Mouse (Mus musculus) c-Kit-positive CD71-positive TER-119-positive erythroid progenitor cells, embryonic 14.5 days (primary cell): ENCODE results near the gene Ccr10.
A peak's percentile ranks its signal among the peaks of the same experiment; 100 is the strongest.

ENCODE experiments used
- DNase-seq: peaks from one replicate; pipeline ENCODE4 v3.0.0-alpha.2; 2013; ENCODE audit warnings: low spot score

The Ccr10 gene

GRCm38 (mm10) chr11:101188166-101188805 is 13.0 kb upstream of the Ccr10 start:
- DNase-seq = no peak

DNA sequence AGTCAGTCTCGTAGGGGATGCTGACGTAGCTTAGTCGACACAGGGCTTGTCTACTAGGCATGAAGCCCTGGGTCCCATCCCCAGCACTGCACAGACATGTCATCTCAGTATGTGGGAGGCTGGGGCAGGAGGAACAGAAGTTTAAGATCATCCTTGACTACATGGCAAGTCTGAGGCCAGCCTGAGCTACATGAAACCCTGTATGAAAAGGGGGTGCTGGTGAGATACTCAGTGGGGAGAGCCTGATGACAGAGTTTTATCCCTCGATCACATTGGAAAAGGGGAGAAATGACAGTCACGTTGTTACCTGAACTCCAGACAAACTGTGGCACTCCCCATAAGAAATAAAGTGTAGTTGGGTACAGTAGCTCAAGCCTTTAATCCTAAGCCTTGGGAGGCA is 12.3 kb upstream of the Ccr10 start:
- DNase-seq = no peak

- DNase-seq = no peak
Observed at GRCm38 (mm10) chr11:101186526-101187247, 11.4 kb upstream of the Ccr10 start.

DNA sequence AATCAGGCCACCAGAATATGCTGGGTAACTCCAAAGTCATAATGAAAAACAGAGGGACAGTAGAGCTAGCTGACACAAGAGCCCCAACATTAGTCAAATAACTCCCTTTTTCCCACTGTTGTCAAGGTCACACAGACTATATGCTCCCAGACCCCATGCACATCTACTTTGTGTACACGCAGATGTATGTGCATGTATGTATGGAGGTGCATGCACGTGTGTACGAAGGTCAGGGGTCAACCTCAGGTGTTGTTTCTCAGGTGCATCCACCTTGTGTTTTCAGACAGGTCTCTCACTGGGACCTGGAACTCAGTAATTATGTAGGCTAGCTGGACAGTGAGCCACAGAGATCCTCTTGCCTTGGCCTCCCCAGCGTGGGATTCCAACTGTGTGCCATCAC is 10.2 kb upstream of the Ccr10 start:
- no peak for DNase-seq

DNA sequence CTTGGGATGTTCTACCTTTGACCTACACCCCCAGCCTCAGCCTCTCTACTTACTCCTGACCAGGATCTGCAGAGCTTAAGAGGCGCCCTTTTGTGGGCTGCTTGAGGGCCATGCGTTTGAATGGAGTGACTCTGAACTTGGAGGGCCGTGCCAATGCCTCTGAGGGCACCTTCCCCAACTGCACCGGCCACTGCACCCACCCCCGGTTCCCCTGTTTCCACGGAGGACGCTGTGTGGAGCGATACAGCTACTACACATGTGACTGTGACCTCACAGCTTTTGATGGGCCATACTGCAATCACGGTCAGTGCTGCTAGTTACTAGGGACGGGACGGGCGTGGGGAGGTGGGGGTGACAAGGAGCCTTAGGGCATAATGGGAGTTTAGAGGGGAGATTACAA is 9.7 kb upstream of the Ccr10 start:
- no peak for DNase-seq

- DNase-seq = no peak
Observed at GRCm38 (mm10) chr11:101182771-101183517, 7.7 kb upstream of the Ccr10 start.

- no peak for DNase-seq
Observed at GRCm38 (mm10) chr11:101181961-101182360, 6.7 kb upstream of the Ccr10 start.

GRCm38 (mm10) chr11:101180846-101181740 is 5.8 kb upstream of the Ccr10 start:
- DNase-seq = peak; percentile 59

DNA sequence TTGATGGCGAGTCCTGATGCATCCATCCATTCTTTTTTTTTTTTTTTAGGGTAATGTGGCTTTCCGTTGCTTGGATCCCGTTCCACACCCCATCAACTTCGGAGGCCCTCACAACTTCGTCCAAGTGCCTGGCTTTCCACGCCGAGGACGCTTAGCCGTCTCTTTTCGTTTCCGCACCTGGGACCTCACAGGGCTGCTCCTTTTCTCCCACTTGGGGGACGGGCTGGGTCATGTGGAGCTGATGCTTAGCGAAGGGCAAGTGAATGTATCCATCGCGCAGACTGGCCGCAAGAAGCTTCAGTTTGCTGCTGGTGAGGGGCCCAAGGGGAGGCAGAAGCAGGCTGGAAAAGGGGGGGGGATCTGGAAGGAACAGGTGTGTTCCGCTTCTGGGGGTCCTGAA is 5.0 kb upstream of the Ccr10 start:
- DNase-seq = no peak

- no peak for DNase-seq
Observed at GRCm38 (mm10) chr11:101179306-101179705, 4.1 kb upstream of the Ccr10 start.

- no peak for DNase-seq
Observed at GRCm38 (mm10) chr11:101178061-101179058, 3.1 kb upstream of the Ccr10 start.

- no peak for DNase-seq
Observed at GRCm38 (mm10) chr11:101176933-101177773, 1.9 kb upstream of the Ccr10 start.

GRCm38 (mm10) chr11:101176117-101176691 is 961 bp upstream of the Ccr10 start:
- no peak for DNase-seq

GRCm38 (mm10) chr11:101175636-101176116 is 433 bp upstream of the Ccr10 start:
- no peak for DNase-seq

DNA sequence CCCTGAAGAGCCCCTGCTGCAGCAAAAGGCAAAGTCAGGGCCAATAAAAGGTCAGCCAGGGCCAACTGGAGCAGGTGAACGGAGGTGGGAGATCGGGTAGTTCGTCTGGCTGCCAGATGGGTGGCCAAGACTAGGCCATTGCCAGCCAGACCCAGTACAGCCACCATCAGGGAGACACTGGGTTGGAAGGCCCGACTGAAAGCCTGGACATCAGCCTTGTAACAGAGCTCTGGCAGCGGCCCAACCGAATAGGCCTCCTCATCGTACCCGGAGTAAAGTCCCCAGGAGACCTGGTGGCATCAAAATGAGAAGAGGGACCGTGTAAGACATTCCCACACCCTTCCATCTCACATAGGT is 876 bp downstream of the Ccr10 start:
- DNase-seq = no peak

DNA sequence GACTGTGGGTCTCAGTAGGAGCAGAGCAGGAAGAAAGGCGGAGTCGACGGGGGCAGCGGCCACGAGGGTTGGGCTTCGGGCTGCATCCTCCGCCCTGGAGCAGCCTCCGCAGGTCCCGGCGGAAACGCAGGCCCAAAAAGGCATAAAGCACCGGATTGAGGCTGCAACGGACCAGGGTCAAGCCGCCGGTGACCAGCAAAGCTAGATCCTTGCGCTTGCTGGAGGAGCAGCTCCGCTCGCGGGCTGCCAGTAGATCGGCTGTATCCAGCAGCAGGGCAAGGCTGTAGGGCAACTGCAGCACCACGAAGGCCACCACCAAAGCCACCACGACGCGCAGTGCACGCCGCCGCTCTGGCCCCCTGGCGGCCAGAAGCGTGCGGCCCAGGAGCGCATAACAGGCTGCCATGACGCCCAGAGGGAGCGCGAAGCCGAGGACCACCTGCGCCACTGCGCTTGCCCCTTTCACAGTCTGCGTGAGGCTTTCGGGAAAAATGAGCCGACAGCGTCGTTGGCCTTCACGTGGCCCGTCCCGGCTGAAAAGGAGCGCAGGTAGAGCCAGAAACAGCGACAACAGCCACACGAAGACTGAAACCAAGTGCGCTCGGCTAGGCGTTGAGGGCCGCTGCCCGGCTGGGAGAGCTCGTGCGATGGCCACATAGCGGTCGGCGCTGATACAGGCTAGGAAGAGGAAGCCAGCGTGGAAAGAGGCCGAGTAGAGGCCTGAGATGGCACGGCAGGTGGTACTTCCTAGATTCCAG is 1.4 kb downstream of the Ccr10 start:
- peak; percentile 54 for DNase-seq

DNA sequence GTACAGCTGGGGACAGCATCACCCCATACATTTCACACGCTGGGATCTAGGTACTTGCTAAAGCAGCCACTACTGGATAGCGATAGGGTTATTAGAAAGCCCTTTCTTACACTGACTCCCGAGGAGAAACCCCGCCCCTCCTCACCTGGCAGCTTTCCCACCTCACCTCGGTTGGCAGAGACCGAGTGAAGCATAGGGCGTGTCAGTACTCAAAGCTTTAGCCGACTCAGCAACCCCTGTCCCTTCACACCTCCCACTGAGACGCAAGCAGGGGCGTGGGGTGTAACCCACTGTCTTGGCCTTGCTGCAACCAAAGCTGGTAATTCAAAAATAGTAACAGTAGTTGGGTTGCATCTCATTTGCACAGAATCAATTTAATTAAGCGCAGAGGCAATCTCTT is 2.1 kb downstream of the Ccr10 start:
- DNase-seq = no peak

DNA sequence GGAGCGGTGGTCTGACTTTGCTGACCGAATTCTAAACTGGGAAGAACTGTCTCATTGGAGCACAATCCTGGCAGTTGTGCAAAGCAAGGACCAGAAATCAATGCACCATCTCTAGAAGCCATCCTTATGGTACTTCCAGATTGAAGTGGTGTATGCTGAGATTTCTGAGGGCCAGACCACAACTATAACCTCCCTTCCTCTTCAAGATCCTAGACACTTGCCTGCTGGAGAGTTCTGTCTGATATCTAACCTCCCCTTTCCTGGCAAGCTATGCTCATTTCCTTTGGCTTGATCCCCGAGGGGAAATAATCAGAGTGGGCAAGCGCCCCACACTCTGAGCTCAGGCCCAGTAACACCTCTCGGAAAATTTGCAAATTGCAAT is 2.8 kb downstream of the Ccr10 start:
- DNase-seq = no peak
